12 mouse cellular contexts compared by ENCODE assay signal in the genomic region with DNA sequence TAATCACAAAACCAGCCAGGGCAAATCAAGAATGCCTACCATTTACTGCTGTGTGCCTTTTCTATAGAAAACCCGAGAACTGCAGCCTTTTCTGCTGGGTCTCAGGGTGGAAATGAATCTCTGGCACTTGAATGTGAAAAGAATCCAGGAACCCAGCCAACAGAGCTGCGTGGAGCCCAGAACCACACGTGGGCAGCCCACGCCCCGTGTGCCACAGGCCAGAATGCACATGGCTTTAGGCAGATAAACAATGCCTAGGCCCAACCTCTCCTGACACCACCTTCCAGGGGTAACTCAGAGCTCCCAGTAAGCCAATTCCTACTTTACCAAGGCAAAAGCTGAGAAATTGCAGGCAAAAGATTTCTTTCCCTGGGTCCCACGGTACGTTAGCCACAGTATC. TPM values are rescaled to one million over a fixed set of nuclear protein-coding genes. Genes with fewer than 3 reads are reported as not detected.
DNase-seq lines count a peak whose midpoint lies in the region; ATAC-seq lines count a peak whose summit lies in the region.
"Had no signal": no experiment of that assay in that cellular context is flagged by ENCODE, and none has a peak within 500 bp of the region (broad histone marks: within the 10 kb centered on the region; RNA-seq: fewer than 3 reads in every experiment).

No protein-coding gene starts in this region.

- peak; percentile 65 for ATAC-seq in frontal cortex, adult (ENCODE audit: low TSS enrichment)
- ATAC-seq in midbrain, embryonic 15.5 days (replicated peaks) = no peak
- no peak for ATAC-seq in midbrain, embryonic 13.5 days
- ATAC-seq: intestine, embryonic 15.5 days had no signal

- no peaks in the 10 kb centered on the region for H3K9me3 ChIP-seq in midbrain, embryonic 15.5 days
- H3K9me3 ChIP-seq in midbrain, embryonic 13.5 days = no peaks in the 10 kb centered on the region; the same call in 1 of the 2 replicates
- H3K9me3 ChIP-seq: intestine, embryonic 15.5 days had no signal

- H3K4me2 ChIP-seq in midbrain, embryonic 15.5 days = no peak overlapping the region
- no peak overlapping the region for H3K4me2 ChIP-seq in midbrain, embryonic 13.5 days (replicated peaks)
- H3K4me2 ChIP-seq: intestine, embryonic 15.5 days had no signal

- peak overlapping the region; percentile 46 for H3K27ac ChIP-seq in midbrain, embryonic 15.5 days
- H3K27ac ChIP-seq in midbrain, embryonic 13.5 days = no peak overlapping the region; the same call in 1 of the 2 replicates
- H3K27ac ChIP-seq: intestine, embryonic 15.5 days; liver, embryonic 14.5 days had no signal

- no peaks in the 10 kb centered on the region for H3K27me3 ChIP-seq in midbrain, embryonic 15.5 days (replicated peaks)
- H3K27me3 ChIP-seq in midbrain, embryonic 13.5 days = no peaks in the 10 kb centered on the region; the same call in 1 of the 2 replicates
- H3K27me3 ChIP-seq: intestine, embryonic 15.5 days had no signal

- H3K4me1 ChIP-seq in midbrain, embryonic 15.5 days = peaks cover 6% of the 10 kb centered on the region
- H3K4me1 ChIP-seq in midbrain, embryonic 13.5 days (replicated peaks) = peaks cover 9% of the 10 kb centered on the region

- no peak overlapping the region for H3K4me3 ChIP-seq in midbrain, embryonic 15.5 days
- H3K4me3 ChIP-seq in midbrain, embryonic 13.5 days (replicated peaks) = no peak overlapping the region
- H3K4me3 ChIP-seq: intestine, embryonic 15.5 days had no signal

- H3K36me3 ChIP-seq in midbrain, embryonic 15.5 days (replicated peaks) = no peaks in the 10 kb centered on the region
- H3K36me3 ChIP-seq in midbrain, embryonic 13.5 days = no peaks in the 10 kb centered on the region
- H3K36me3 ChIP-seq: intestine, embryonic 15.5 days had no signal

- no peak overlapping the region for H3K9ac ChIP-seq in midbrain, embryonic 15.5 days
- no peak overlapping the region for H3K9ac ChIP-seq in midbrain, embryonic 13.5 days (replicated peaks)
- H3K9ac ChIP-seq: intestine, embryonic 15.5 days; liver, embryonic 14.5 days had no signal

- 71% methylated on average over 7 of the region's 7 CpGs for WGBS in midbrain, embryonic 15.5 days
- 73% methylated on average over 7 of the region's 7 CpGs for WGBS in midbrain, embryonic 13.5 days

- DNase-seq in frontal cortex, postnatal 10 days (ENCODE audit: low spot score in 2 of 2) = no peak
- DNase-seq in layer of hippocampus, postnatal 36 days = peak; percentile 59 to 66
- DNase-seq in right cerebral cortex, postnatal 25 days = peak; percentile 54
- no peak for DNase-seq in thymus, postnatal 10 days (ENCODE audit: low spot score in 2 of 2)
- DNase-seq in yolk sac, embryonic 10.5 days (ENCODE audit: low spot score) = no peak
- DNase-seq: cerebellum, postnatal 36 days had no signal

RNA-seq across cellular contexts. Expression of a gene that starts 5.7 kb away (rescaled TPM):
- polyA plus RNA-seq in midbrain, embryonic 15.5 days (2015; fragmentation: Nextera tagmentation; extraction: Ambion mirVana) = 1.4 and 1.7 TPM in 2 replicates
- 0.98 and 1.1 TPM in 2 replicates for polyA plus RNA-seq in midbrain, embryonic 13.5 days (2015; fragmentation: Nextera tagmentation; extraction: Ambion mirVana)
- 100 to 1,000 TPM in 1 of 2 experiments, 10 to 100 TPM in 1; 91.9 to 104 TPM for total RNA-seq in layer of hippocampus, postnatal 36 days (2021)
- total RNA-seq: monocyte, adult 5-6 weeks had no signal

Comparison
In these comparisons a context has a peak if more than half of its experiments do, and no peak if none do; other contexts are left out.
1. DNase-seq: peak in layer of hippocampus, postnatal 36 days (2 of 2) and right cerebral cortex, postnatal 25 days (single experiment); none in frontal cortex, postnatal 10 days (0 of 2), thymus, postnatal 10 days (0 of 2) and yolk sac, embryonic 10.5 days (single experiment).